ENCODE assay signal across 25 mouse cellular contexts in the genomic region with DNA sequence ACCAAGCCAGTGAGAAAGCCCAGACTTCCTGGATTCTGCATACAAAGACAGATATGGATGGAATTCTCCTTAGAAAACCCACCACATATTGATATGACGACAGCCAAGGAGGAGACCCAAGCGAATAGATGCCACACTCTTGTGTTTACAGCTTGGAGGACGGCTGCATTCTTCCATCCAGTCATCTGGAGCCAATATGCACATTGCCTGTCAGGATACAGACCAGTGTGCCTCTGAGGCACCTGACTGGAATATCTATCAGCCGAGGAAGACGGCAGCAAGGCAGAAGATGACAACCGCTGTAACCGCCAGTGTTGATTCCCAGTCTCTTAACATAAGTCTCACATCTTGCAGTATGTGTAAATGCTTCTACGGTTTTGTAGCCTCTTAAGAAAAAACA.
A peak's percentile ranks its signal among the peaks of the same experiment; 100 is the strongest.
DNase-seq lines count a peak whose midpoint lies in the region; ATAC-seq lines count a peak whose summit lies in the region.
"Had no signal": no experiment of that assay in that cellular context is flagged by ENCODE, and none has a peak within 500 bp of the region (broad histone marks: within the 10 kb centered on the region; RNA-seq: fewer than 3 reads in every experiment).

No protein-coding gene starts in this region.

- no peak overlapping the region for H3K9ac ChIP-seq in heart, embryonic 12.5 days
- H3K9ac ChIP-seq in hindbrain, embryonic 14.5 days: no peak overlapping the region
- H3K9ac ChIP-seq in hindbrain, embryonic 11.5 days (ENCODE audit: low read depth, low read length): no peak overlapping the region
- no peak overlapping the region for H3K9ac ChIP-seq in midbrain, embryonic 14.5 days (replicated peaks; ENCODE audit: low read length)
- H3K9ac ChIP-seq in intestine, embryonic 15.5 days: no peak overlapping the region
- H3K9ac ChIP-seq: embryonic facial prominence, embryonic 12.5 days; embryonic facial prominence, embryonic 15.5 days; forebrain, postnatal 0 days had no signal

- peaks cover 4% of the 10 kb centered on the region; the same call in 1 of the 2 replicates for H3K9me3 ChIP-seq in heart, embryonic 12.5 days (replicated peaks)
- H3K9me3 ChIP-seq in hindbrain, embryonic 14.5 days (ENCODE audit: control insufficient read depth, low read length): peaks cover 4% of the 10 kb centered on the region; the same call in 1 of the 2 replicates
- no peaks in the 10 kb centered on the region for H3K9me3 ChIP-seq in hindbrain, embryonic 11.5 days (ENCODE audit: control insufficient read depth, low read length)
- no peaks in the 10 kb centered on the region for H3K9me3 ChIP-seq in midbrain, embryonic 14.5 days (ENCODE audit: control insufficient read depth, low read length)
- H3K9me3 ChIP-seq in midbrain, embryonic 10.5 days (replicated peaks): no peaks in the 10 kb centered on the region
- no peaks in the 10 kb centered on the region for H3K9me3 ChIP-seq in intestine, embryonic 15.5 days
- H3K9me3 ChIP-seq: embryonic facial prominence, embryonic 12.5 days; heart, embryonic 10.5 days had no signal

- WGBS in heart, embryonic 12.5 days: 56% methylated on average over 8 of the region's 8 CpGs
- 57% methylated on average over 8 of the region's 8 CpGs for WGBS in hindbrain, embryonic 14.5 days
- WGBS in hindbrain, embryonic 11.5 days: 85% methylated on average over 8 of the region's 8 CpGs
- 69% methylated on average over 8 of the region's 8 CpGs for WGBS in midbrain, embryonic 14.5 days
- WGBS in midbrain, embryonic 10.5 days: 96% methylated on average over 8 of the region's 8 CpGs
- WGBS in intestine, embryonic 15.5 days: 64% methylated on average over 8 of the region's 8 CpGs

- peak; percentile 42 for DNase-seq in heart, adult 11 months
- no peak for DNase-seq in hindbrain, embryonic 14.5 days (ENCODE audit: low spot score)
- no peak for DNase-seq in hindbrain, embryonic 11.5 days (ENCODE audit: low spot score)
- peak; percentile 51 for DNase-seq in midbrain, embryonic 14.5 days
- DNase-seq in midbrain, embryonic 10.5 days (ENCODE audit: low spot score): no peak
- DNase-seq in gastrocnemius, postnatal 25 days: no peak
- DNase-seq: adrenal gland, adult 8-10 months; adrenal gland, postnatal 36 days; cerebellum, adult 11 months; cerebellum, adult 2 months; cerebellum, adult 9-11 months; cerebellum, postnatal 25 days; forebrain, postnatal 0 days; gastrocnemius, adult 2 months; gastrocnemius, postnatal 14 days; heart, adult 2 months had no signal

- H3K27me3 ChIP-seq in heart, embryonic 12.5 days (replicated peaks): no peaks in the 10 kb centered on the region
- H3K27me3 ChIP-seq in hindbrain, embryonic 14.5 days (ENCODE audit: control insufficient read depth, insufficient read depth, low read length): no peaks in the 10 kb centered on the region
- no peaks in the 10 kb centered on the region for H3K27me3 ChIP-seq in hindbrain, embryonic 11.5 days (ENCODE audit: control insufficient read depth, insufficient read depth, low read length)
- no peaks in the 10 kb centered on the region for H3K27me3 ChIP-seq in midbrain, embryonic 14.5 days (ENCODE audit: control insufficient read depth, insufficient read depth, low read length)
- no peaks in the 10 kb centered on the region for H3K27me3 ChIP-seq in midbrain, embryonic 10.5 days (ENCODE audit: low read depth, poor library complexity, severe bottlenecking)
- no peaks in the 10 kb centered on the region for H3K27me3 ChIP-seq in intestine, embryonic 15.5 days (replicated peaks)
- H3K27me3 ChIP-seq: embryonic facial prominence, embryonic 12.5 days; embryonic facial prominence, embryonic 15.5 days had no signal

- no peak for ATAC-seq in heart, embryonic 12.5 days (ENCODE audit: insufficient number of reproducible peaks, low FRiP score)
- 0 out of 2 replicates have a peak, but pooled peaks have one; percentile 26 for ATAC-seq in hindbrain, embryonic 14.5 days (ENCODE audit: low FRiP score)
- no peak for ATAC-seq in hindbrain, embryonic 11.5 days (ENCODE audit: low FRiP score)
- ATAC-seq in midbrain, embryonic 14.5 days (ENCODE audit: low FRiP score, low TSS enrichment): no peak
- ATAC-seq in intestine, embryonic 15.5 days: no peak
- ATAC-seq: activated CD4-positive, CD25-positive, alpha-beta regulatory T cell, adult 4 months; forebrain, embryonic 14.5 days; forebrain, postnatal 0 days; inflammation-experienced regulatory T-cells, adult 6 months; intestine, postnatal 0 days had no signal

- H3K27ac ChIP-seq in heart, embryonic 12.5 days (ENCODE audit: poor library complexity, severe bottlenecking): no peak overlapping the region
- H3K27ac ChIP-seq in hindbrain, embryonic 14.5 days: peak overlapping the region; percentile 64
- H3K27ac ChIP-seq in hindbrain, embryonic 11.5 days (ENCODE audit: low read depth, low read length): no peak overlapping the region
- H3K27ac ChIP-seq in midbrain, embryonic 14.5 days (replicated peaks; ENCODE audit: low read depth, low read length): peak overlapping the region; percentile 58
- no peak overlapping the region for H3K27ac ChIP-seq in midbrain, embryonic 10.5 days (replicated peaks)
- no peak overlapping the region for H3K27ac ChIP-seq in intestine, embryonic 15.5 days
- H3K27ac ChIP-seq: embryonic facial prominence, embryonic 12.5 days; embryonic facial prominence, embryonic 15.5 days; gastrocnemius, adult 2 months; heart, adult 2 months; heart, embryonic 10.5 days had no signal

- no peaks in the 10 kb centered on the region for H3K36me3 ChIP-seq in heart, embryonic 12.5 days
- H3K36me3 ChIP-seq in hindbrain, embryonic 14.5 days (replicated peaks; ENCODE audit: control insufficient read depth, insufficient read depth): no peaks in the 10 kb centered on the region
- no peaks in the 10 kb centered on the region for H3K36me3 ChIP-seq in hindbrain, embryonic 11.5 days (ENCODE audit: control insufficient read depth, insufficient read depth, low read length)
- H3K36me3 ChIP-seq in midbrain, embryonic 14.5 days (ENCODE audit: control insufficient read depth, insufficient read depth, low read length): no peaks in the 10 kb centered on the region
- H3K36me3 ChIP-seq in midbrain, embryonic 10.5 days: no peaks in the 10 kb centered on the region
- no peaks in the 10 kb centered on the region for H3K36me3 ChIP-seq in intestine, embryonic 15.5 days
- H3K36me3 ChIP-seq: embryonic facial prominence, embryonic 12.5 days; embryonic facial prominence, embryonic 15.5 days; heart, embryonic 10.5 days had no signal

- H3K4me3 ChIP-seq in heart, embryonic 12.5 days: no peak overlapping the region
- H3K4me3 ChIP-seq in hindbrain, embryonic 14.5 days (replicated peaks; ENCODE audit: low read length): no peak overlapping the region
- H3K4me3 ChIP-seq in hindbrain, embryonic 11.5 days (ENCODE audit: low read depth, low read length): no peak overlapping the region
- no peak overlapping the region for H3K4me3 ChIP-seq in midbrain, embryonic 14.5 days (replicated peaks; ENCODE audit: low read depth, low read length)
- no peak overlapping the region for H3K4me3 ChIP-seq in midbrain, embryonic 10.5 days
- H3K4me3 ChIP-seq in intestine, embryonic 15.5 days (replicated peaks): no peak overlapping the region
- H3K4me3 ChIP-seq: embryonic facial prominence, embryonic 12.5 days; embryonic facial prominence, embryonic 15.5 days; gastrocnemius, adult 2 months; heart, adult 2 months; heart, embryonic 10.5 days had no signal

- H3K4me1 ChIP-seq in heart, embryonic 12.5 days (replicated peaks): 0 out of 2 replicates have a peak, but pooled peaks cover 2% of the 10 kb centered on the region
- peaks cover 7% of the 10 kb centered on the region; the same call in 1 of the 2 replicates for H3K4me1 ChIP-seq in hindbrain, embryonic 14.5 days (replicated peaks; ENCODE audit: control insufficient read depth, insufficient read depth, low read length)
- no peaks in the 10 kb centered on the region for H3K4me1 ChIP-seq in hindbrain, embryonic 11.5 days (replicated peaks; ENCODE audit: control insufficient read depth, insufficient read depth, low read length)
- no peaks in the 10 kb centered on the region for H3K4me1 ChIP-seq in midbrain, embryonic 14.5 days (ENCODE audit: control insufficient read depth, insufficient read depth, low read length)
- H3K4me1 ChIP-seq in midbrain, embryonic 10.5 days: peaks cover 14% of the 10 kb centered on the region
- no peaks in the 10 kb centered on the region for H3K4me1 ChIP-seq in intestine, embryonic 15.5 days (replicated peaks)
- H3K4me1 ChIP-seq: embryonic facial prominence, embryonic 15.5 days had no signal

- no peak overlapping the region for H3K4me2 ChIP-seq in heart, embryonic 12.5 days
- H3K4me2 ChIP-seq in hindbrain, embryonic 14.5 days (replicated peaks): no peak overlapping the region
- no peak overlapping the region for H3K4me2 ChIP-seq in hindbrain, embryonic 11.5 days (replicated peaks; ENCODE audit: low read depth, low read length)
- no peak overlapping the region for H3K4me2 ChIP-seq in midbrain, embryonic 14.5 days (ENCODE audit: low read length)
- H3K4me2 ChIP-seq in intestine, embryonic 15.5 days (replicated peaks): no peak overlapping the region
- H3K4me2 ChIP-seq: embryonic facial prominence, embryonic 12.5 days; embryonic facial prominence, embryonic 15.5 days had no signal

Comparison
In these comparisons a context has a peak if more than half of its experiments do, and no peak if none do; other contexts are left out.
1. DNase-seq: peak in heart, adult 11 months (single experiment) and midbrain, embryonic 14.5 days (single experiment); none in hindbrain, embryonic 14.5 days (single experiment), hindbrain, embryonic 11.5 days (single experiment), midbrain, embryonic 10.5 days (single experiment) and gastrocnemius, postnatal 25 days (single experiment).
2. H3K27ac ChIP-seq: peak in hindbrain, embryonic 14.5 days (single experiment) and midbrain, embryonic 14.5 days (single experiment); none in heart, embryonic 12.5 days (single experiment), hindbrain, embryonic 11.5 days (single experiment), midbrain, embryonic 10.5 days (single experiment) and intestine, embryonic 15.5 days (single experiment).